Mouse (Mus musculus) forebrain, embryonic 12.5 days (tissue): ENCODE results near the gene Scfd2. TPM values are rescaled to one million over a fixed set of nuclear protein-coding genes. Genes with fewer than 3 reads are reported as not detected.

Experiments
- ATAC-seq: fragments of 200-750 bp; cut with Nextera tagmentation; 2 replicates; pipeline ENCODE4 v1.8.0; 2017; ENCODE audit warnings: moderate TSS enrichment; ENCODE audit not compliant: low FRiP score
- H3K27ac ChIP-seq: fragments of 300-500 bp; sonication (generic); 2 replicates; pipeline ENCODE4 v1.5.1; 2016; ENCODE audit warnings: mild to moderate bottlenecking
- H3K27me3 ChIP-seq: fragments of 300-500 bp; sonication (generic); 2 replicates; pipeline ENCODE4 v1.6.1; 2016; ENCODE audit warnings: mild to moderate bottlenecking
- H3K36me3 ChIP-seq: fragments of 300-500 bp; sonication (generic); replicated peaks from 2 replicates; pipeline ENCODE4 v1.6.1; 2016; ENCODE audit warnings: mild to moderate bottlenecking
- H3K4me1 ChIP-seq: fragments of 300-500 bp; sonication (generic); 2 replicates; pipeline ENCODE4 v1.6.1; 2016
- H3K4me2 ChIP-seq: fragments of 300-500 bp; sonication (generic); 2 replicates; pipeline ENCODE4 v1.6.1; 2016; ENCODE audit warnings: mild to moderate bottlenecking, moderate library complexity
- H3K4me3 ChIP-seq: fragments of 300-500 bp; sonication (generic); replicated peaks from 2 replicates; pipeline ENCODE4 v1.5.1; 2016; ENCODE audit warnings: mild to moderate bottlenecking
- H3K9ac ChIP-seq: fragments of 300-500 bp; sonication (generic); 2 replicates; pipeline ENCODE4 v1.6.1; 2016; ENCODE audit warnings: mild to moderate bottlenecking
- H3K9me3 ChIP-seq: fragments of 300-500 bp; sonication (generic); 2 replicates; pipeline ENCODE4 v1.6.1; 2016
- WGBS: fragments of 180-500 bp; shearing (Covaris S2); methylation state at CpG from one replicate; pipeline ENCODE4 v1.1.7; 2016; 5-methylcytosine and 5-hydroxymethylcytosine counted together
- polyA plus RNA-seq: library from polyadenylated mRNA; unstranded; fragments of >200 nt; fragmentation: Nextera tagmentation; extraction: Ambion mirVana; gene quantifications from 2 replicates; pipeline ENCODE4 v1.2.1, GENCODE M21; 2016

The Scfd2 gene
- polyA plus RNA-seq, result 17.0 and 17.9 TPM in 2 replicates

- H3K4me1 ChIP-seq, result peaks cover 24% of the 10 kb centered on the region
- peak within 1 kb of the TSS; percentile 98 for H3K4me2 ChIP-seq
- H3K4me3 ChIP-seq, result peak within 1 kb of the TSS; percentile 83
- no peaks in the 10 kb centered on the region for H3K9me3 ChIP-seq
- WGBS, result 7% methylated on average over 35 of the region's 35 CpGs
- peak within 1 kb of the TSS; percentile 56 for H3K9ac ChIP-seq
- ATAC-seq, result peak; percentile 86
- no peaks in the 10 kb centered on the region for H3K36me3 ChIP-seq
- H3K27me3 ChIP-seq, result no peaks in the 10 kb centered on the region
- no peak within 1 kb of the TSS for H3K27ac ChIP-seq
Observed at GRCm38 (mm10) chr5:74531630-74532280, at the start of gene Scfd2. Gene Scfd2 (minus strand): TSS chr5:74531759.

- peaks cover 27% of the 10 kb centered on the region for H3K36me3 ChIP-seq
- WGBS, result 90% methylated on average over 6 of the region's 6 CpGs
- ATAC-seq, result no peak
- no peaks in the 10 kb centered on the region for H3K27me3 ChIP-seq
- H3K27ac ChIP-seq, result no peak overlapping the region
- no peak overlapping the region for H3K4me3 ChIP-seq
- H3K4me2 ChIP-seq, result no peak overlapping the region
- H3K4me1 ChIP-seq, result no peaks in the 10 kb centered on the region
- no peaks in the 10 kb centered on the region for H3K9me3 ChIP-seq
- H3K9ac ChIP-seq, result no peak overlapping the region
Observed at GRCm38 (mm10) chr5:74571767-74572166, 40.2 kb upstream of the Scfd2 start.

GRCm38 (mm10) chr5:74561151-74561550 lies 29.6 kb upstream of the Scfd2 start:
- H3K9ac ChIP-seq, result no peak overlapping the region
- no peak overlapping the region for H3K27ac ChIP-seq
- H3K4me2 ChIP-seq, result no peak overlapping the region
- no peaks in the 10 kb centered on the region for H3K4me1 ChIP-seq
- WGBS, result 96% methylated on average over 1 of the region's 1 CpGs
- ATAC-seq, result no peak
- no peaks in the 10 kb centered on the region for H3K9me3 ChIP-seq
- peaks cover 67% of the 10 kb centered on the region for H3K36me3 ChIP-seq
- no peaks in the 10 kb centered on the region for H3K27me3 ChIP-seq
- H3K4me3 ChIP-seq, result no peak overlapping the region

GRCm38 (mm10) chr5:74549566-74549965 lies 18.0 kb upstream of the Scfd2 start:
- Histone ChIP-seq H3K9me3 (no peaks in the 10 kb centered on the region), H3K27me3 (no peaks in the 10 kb centered on the region), H3K4me3 (no peak overlapping the region), H3K27ac (no peak overlapping the region), H3K4me2 (no peak overlapping the region), H3K36me3 (peaks cover 58% of the 10 kb centered on the region), H3K4me1 (no peaks in the 10 kb centered on the region), H3K9ac (no peak overlapping the region)
- WGBS, result 88% methylated on average over 8 of the region's 8 CpGs
- ATAC-seq, result no peak

GRCm38 (mm10) chr5:74545606-74546005 lies 14.0 kb upstream of the Scfd2 start:
- H3K36me3 ChIP-seq, result peaks cover 58% of the 10 kb centered on the region
- 95% methylated on average over 4 of the region's 4 CpGs for WGBS

GRCm38 (mm10) chr5:74536180-74536947 lies 4.8 kb upstream of the Scfd2 start:
- Histone ChIP-seq H3K36me3 (no peaks in the 10 kb centered on the region), H3K4me2 (peak overlapping the region; percentile 60), H3K27ac (peak overlapping the region; percentile 93), H3K27me3 (no peaks in the 10 kb centered on the region), H3K9ac (peak overlapping the region; percentile 91), H3K4me3 (peak overlapping the region; percentile 83), H3K4me1 (peaks cover 20% of the 10 kb centered on the region), H3K9me3 (no peaks in the 10 kb centered on the region)
- ATAC-seq, result no peak
- WGBS, result 50% methylated on average over 12 of the region's 12 CpGs

More at GRCm38 (mm10) chr5:74545606-74546005, 14.0 kb upstream of the Scfd2 start:
- no peak overlapping the region for H3K27ac ChIP-seq
- no peak for ATAC-seq
- H3K4me2 ChIP-seq, result no peak overlapping the region
- H3K9ac ChIP-seq, result no peak overlapping the region
- no peaks in the 10 kb centered on the region for H3K9me3 ChIP-seq
- no peak overlapping the region for H3K4me3 ChIP-seq
- H3K4me1 ChIP-seq, result no peaks in the 10 kb centered on the region
- no peaks in the 10 kb centered on the region for H3K27me3 ChIP-seq

GRCm38 (mm10) chr5:74535240-74536021 lies 3.9 kb upstream of the Scfd2 start, which contains the start of gene Fip1l1:
Gene Fip1l1 (plus strand): TSS chr5:74535449.
- Histone ChIP-seq H3K4me3 (peak within 1 kb of the TSS; percentile 83), H3K9me3 (no peaks in the 10 kb centered on the region), H3K9ac (peak within 1 kb of the TSS; percentile 91), H3K36me3 (no peaks in the 10 kb centered on the region), H3K27me3 (no peaks in the 10 kb centered on the region), H3K27ac (peak within 1 kb of the TSS; percentile 93), H3K4me2 (peak within 1 kb of the TSS; percentile 60), H3K4me1 (peaks cover 28% of the 10 kb centered on the region)
- peak; percentile 92 for ATAC-seq
- WGBS, result under 1% methylated on average over 73 of the region's 73 CpGs

GRCm38 (mm10) chr5:74530785-74531184 lies 774 bp downstream of the Scfd2 start:
- H3K9me3 ChIP-seq, result no peaks in the 10 kb centered on the region
- 28% methylated on average over 16 of the region's 16 CpGs for WGBS
- H3K27me3 ChIP-seq, result no peaks in the 10 kb centered on the region
- H3K4me1 ChIP-seq, result peaks cover 17% of the 10 kb centered on the region
- peak overlapping the region; percentile 56 for H3K9ac ChIP-seq
- no peaks in the 10 kb centered on the region for H3K36me3 ChIP-seq
- no peak overlapping the region for H3K27ac ChIP-seq
- peak overlapping the region; percentile 98 for H3K4me2 ChIP-seq
- no peak for ATAC-seq
- H3K4me3 ChIP-seq, result peak overlapping the region; percentile 83

GRCm38 (mm10) chr5:74527025-74527424 lies 4.5 kb downstream of the Scfd2 start:
- H3K27me3 ChIP-seq, result no peaks in the 10 kb centered on the region
- peaks cover 15% of the 10 kb centered on the region for H3K4me1 ChIP-seq
- 86% methylated on average over 5 of the region's 5 CpGs for WGBS
- no peak overlapping the region for H3K27ac ChIP-seq
- ATAC-seq, result no peak
- H3K36me3 ChIP-seq, result no peaks in the 10 kb centered on the region
- no peak overlapping the region for H3K9ac ChIP-seq
- H3K9me3 ChIP-seq, result no peaks in the 10 kb centered on the region
- H3K4me2 ChIP-seq, result no peak overlapping the region
- no peak overlapping the region for H3K4me3 ChIP-seq

- H3K4me1 ChIP-seq, result no peaks in the 10 kb centered on the region
- no peak overlapping the region for H3K9ac ChIP-seq
- H3K4me2 ChIP-seq, result no peak overlapping the region
- no peaks in the 10 kb centered on the region for H3K9me3 ChIP-seq
- no peak overlapping the region for H3K27ac ChIP-seq
- H3K36me3 ChIP-seq, result no peaks in the 10 kb centered on the region
- ATAC-seq, result no peak
- no peak overlapping the region for H3K4me3 ChIP-seq
- no peaks in the 10 kb centered on the region for H3K27me3 ChIP-seq
Observed at GRCm38 (mm10) chr5:74511686-74512085, 19.9 kb downstream of the Scfd2 start.

- H3K27ac ChIP-seq, result no peak overlapping the region
- H3K36me3 ChIP-seq, result no peaks in the 10 kb centered on the region
- H3K4me2 ChIP-seq, result no peak overlapping the region
- H3K4me1 ChIP-seq, result no peaks in the 10 kb centered on the region
- H3K4me3 ChIP-seq, result no peak overlapping the region
- no peak overlapping the region for H3K9ac ChIP-seq
- ATAC-seq, result no peak
- 85% methylated on average over 3 of the region's 3 CpGs for WGBS
- no peaks in the 10 kb centered on the region for H3K9me3 ChIP-seq
- H3K27me3 ChIP-seq, result no peaks in the 10 kb centered on the region
Observed at GRCm38 (mm10) chr5:74492705-74493104, 38.9 kb downstream of the Scfd2 start.

- 93% methylated on average over 4 of the region's 4 CpGs for WGBS
- Histone ChIP-seq H3K4me1 (peaks cover 3% of the 10 kb centered on the region; the same call in 1 of the 2 replicates), H3K27ac (no peak overlapping the region), H3K4me2 (no peak overlapping the region), H3K9ac (no peak overlapping the region), H3K36me3 (no peaks in the 10 kb centered on the region), H3K4me3 (no peak overlapping the region), H3K27me3 (no peaks in the 10 kb centered on the region), H3K9me3 (no peaks in the 10 kb centered on the region)
- no peak for ATAC-seq
Observed at GRCm38 (mm10) chr5:74484646-74485045, 46.9 kb downstream of the Scfd2 start.
